Mouse (Mus musculus): ENCODE data around the gene Tmem102.

Gene Tmem102

DNA sequence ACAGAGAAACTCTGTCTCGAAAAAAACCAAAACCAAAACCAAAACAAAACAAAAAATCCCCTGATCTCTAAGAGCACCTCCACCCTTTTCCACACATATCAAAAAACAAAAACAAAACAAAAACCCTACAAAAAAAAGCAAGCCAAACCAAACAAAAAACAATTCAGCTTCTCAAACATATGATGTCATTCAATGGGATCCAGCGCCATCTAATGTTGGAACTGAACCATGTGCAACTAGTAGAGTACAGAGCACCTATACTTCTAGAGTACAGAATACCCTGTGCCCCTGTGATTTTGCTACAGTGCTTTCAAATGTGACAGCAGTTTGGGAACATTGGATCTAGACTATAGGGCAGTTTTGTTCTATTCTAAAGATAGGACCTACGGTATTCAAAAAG, 50.7 kb downstream of the Tmem102 start:
- DNase-seq = no peak

DNA sequence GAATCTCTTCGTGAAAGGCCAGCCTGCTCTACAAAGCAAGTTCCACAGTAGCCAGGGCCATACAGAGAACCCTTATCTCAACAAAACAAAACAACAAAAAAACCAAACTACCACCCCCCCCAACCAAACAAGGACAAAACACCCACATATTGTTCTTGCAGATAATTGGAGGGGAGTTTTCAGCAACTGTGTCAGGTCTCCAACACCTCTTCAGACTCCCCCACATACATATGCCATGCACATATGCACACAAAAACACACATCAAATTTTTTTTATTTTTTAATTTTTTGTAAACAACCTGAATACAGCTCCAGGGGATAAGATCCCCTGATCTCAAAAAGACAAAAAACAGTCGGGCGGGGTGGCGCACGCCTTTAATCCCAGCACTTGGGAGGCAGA, 51.2 kb downstream of the Tmem102 start:
- no peak for DNase-seq

Measured in thymus, postnatal 36 days (tissue).